Mouse (Mus musculus): ENCODE results near the gene Gpcpd1. TPM values are rescaled to one million over a fixed set of nuclear protein-coding genes. Genes with fewer than 3 reads are reported as not detected.
A peak's percentile ranks its signal among the peaks of the same experiment; 100 is the strongest.

The Gpcpd1 gene
- 41.3 and 47.4 TPM in 2 replicates for polyA plus RNA-seq (2014; fragmentation: Nextera tagmentation; extraction: Ambion mirVana)

GRCm38 (mm10) chr2:132587240-132587779, at the start of gene Gpcpd1:
TSS of gene Gpcpd1 (minus strand) at chr2:132587729.
- H3K27me3 ChIP-seq (ENCODE audit: control insufficient read depth, insufficient read depth, low read length), result no peaks in the 10 kb centered on the region
- ATAC-seq (ENCODE audit: insufficient number of reproducible peaks, insufficient read depth, low FRiP score, low read depth), result no peak
- 90% methylated on average over 7 of the region's 7 CpGs for WGBS

DNA sequence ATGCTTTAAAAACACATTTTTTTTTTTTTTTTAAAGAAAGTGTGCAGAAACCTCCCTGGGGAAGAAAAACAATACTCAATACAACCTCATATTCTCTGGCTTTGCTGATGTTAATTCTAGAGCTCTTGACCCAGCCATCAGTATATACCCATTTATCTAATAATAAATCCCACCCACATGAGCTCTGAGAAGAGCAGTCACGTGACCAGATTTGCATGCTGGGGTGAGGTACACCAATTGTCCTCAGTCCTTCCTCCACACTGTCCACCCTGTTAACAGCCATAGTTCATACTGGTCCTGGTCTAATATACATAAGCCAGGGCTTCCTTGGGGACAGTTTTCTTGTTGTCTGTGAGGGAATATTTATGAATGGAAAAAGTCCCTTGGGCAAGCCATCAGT, 49.0 kb upstream of the Gpcpd1 start:
- H3K4me1 ChIP-seq (ENCODE audit: control insufficient read depth, insufficient read depth, low read length), result no peaks in the 10 kb centered on the region
- whole genome bisulfite sequencing, result 74% methylated on average over 1 of the region's 1 CpGs

More at GRCm38 (mm10) chr2:132587240-132587779, at the start of gene Gpcpd1:
- Histone ChIP-seq H3K9ac (replicated peaks; ENCODE audit: low read depth, low read length) (no peak within 1 kb of the TSS), H3K27ac (ENCODE audit: low read length) (no peak within 1 kb of the TSS), H3K4me2 (replicated peaks; ENCODE audit: low read depth, low read length) (no peak within 1 kb of the TSS), H3K9me3 (ENCODE audit: control insufficient read depth, low read depth, low read length) (no peaks in the 10 kb centered on the region), H3K36me3 (ENCODE audit: control insufficient read depth, insufficient read depth, low read length) (no peaks in the 10 kb centered on the region), H3K4me1 (ENCODE audit: control insufficient read depth, insufficient read depth, low read length) (0 out of 2 replicates have a peak, but pooled peaks cover 2% of the 10 kb centered on the region), H3K4me3 (ENCODE audit: low read depth, low read length) (no peak within 1 kb of the TSS)

DNA sequence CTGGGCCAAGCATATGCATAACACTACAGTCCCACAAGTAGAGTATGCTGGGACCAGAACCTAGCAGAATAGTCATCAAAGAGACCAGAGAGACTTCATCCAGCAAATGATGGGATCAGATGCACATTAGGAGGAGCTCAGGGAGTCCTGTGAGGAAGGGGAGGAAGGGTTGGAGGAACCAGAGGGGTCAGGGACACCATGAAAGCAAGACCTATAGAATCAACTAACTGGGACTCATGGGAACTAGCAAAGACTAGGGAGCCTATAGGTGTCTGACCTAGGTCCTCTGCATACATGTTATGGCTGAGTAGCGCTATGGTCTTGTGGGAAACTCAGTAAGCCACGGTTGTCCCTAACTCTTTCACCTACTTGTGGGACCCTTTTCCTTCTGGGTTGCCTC, 41.1 kb upstream of the Gpcpd1 start:
- ATAC-seq (ENCODE audit: insufficient number of reproducible peaks, insufficient read depth, low FRiP score, low read depth), result no peak

More for the DNA sequence above, 49.0 kb upstream of the Gpcpd1 start:
- Histone ChIP-seq H3K36me3 (ENCODE audit: control insufficient read depth, insufficient read depth, low read length) (no peaks in the 10 kb centered on the region), H3K4me2 (replicated peaks; ENCODE audit: low read depth, low read length) (no peak overlapping the region), H3K9ac (replicated peaks; ENCODE audit: low read depth, low read length) (no peak overlapping the region), H3K9me3 (ENCODE audit: control insufficient read depth, low read depth, low read length) (no peaks in the 10 kb centered on the region), H3K27ac (ENCODE audit: low read length) (no peak overlapping the region), H3K27me3 (ENCODE audit: control insufficient read depth, insufficient read depth, low read length) (no peaks in the 10 kb centered on the region), H3K4me3 (ENCODE audit: low read depth, low read length) (no peak overlapping the region)
- ATAC-seq (ENCODE audit: insufficient number of reproducible peaks, insufficient read depth, low FRiP score, low read depth), result no peak

GRCm38 (mm10) chr2:132623092-132623491, 35.6 kb upstream of the Gpcpd1 start:
- no peak for ATAC-seq (ENCODE audit: insufficient number of reproducible peaks, insufficient read depth, low FRiP score, low read depth)
- 60% methylated on average over 1 of the region's 1 CpGs for WGBS

More for the DNA sequence above, 41.1 kb upstream of the Gpcpd1 start:
- H3K27me3 ChIP-seq (ENCODE audit: control insufficient read depth, insufficient read depth, low read length), result no peaks in the 10 kb centered on the region
- WGBS, result 83% methylated on average over 2 of the region's 2 CpGs
- H3K4me1 ChIP-seq (ENCODE audit: control insufficient read depth, insufficient read depth, low read length), result no peaks in the 10 kb centered on the region
- no peaks in the 10 kb centered on the region for H3K9me3 ChIP-seq (ENCODE audit: control insufficient read depth, low read depth, low read length)
- H3K4me2 ChIP-seq (replicated peaks; ENCODE audit: low read depth, low read length), result no peak overlapping the region
- no peaks in the 10 kb centered on the region for H3K36me3 ChIP-seq (ENCODE audit: control insufficient read depth, insufficient read depth, low read length)
- no peak overlapping the region for H3K4me3 ChIP-seq (ENCODE audit: low read depth, low read length)
- H3K27ac ChIP-seq (ENCODE audit: low read length), result no peak overlapping the region
- H3K9ac ChIP-seq (replicated peaks; ENCODE audit: low read depth, low read length), result no peak overlapping the region

GRCm38 (mm10) chr2:132617693-132618092, 30.2 kb upstream of the Gpcpd1 start:
- Histone ChIP-seq H3K27me3 (ENCODE audit: control insufficient read depth, insufficient read depth, low read length) (no peaks in the 10 kb centered on the region), H3K4me2 (replicated peaks; ENCODE audit: low read depth, low read length) (no peak overlapping the region), H3K9ac (replicated peaks; ENCODE audit: low read depth, low read length) (no peak overlapping the region), H3K27ac (ENCODE audit: low read length) (no peak overlapping the region), H3K4me3 (ENCODE audit: low read depth, low read length) (no peak overlapping the region), H3K36me3 (ENCODE audit: control insufficient read depth, insufficient read depth, low read length) (no peaks in the 10 kb centered on the region), H3K4me1 (ENCODE audit: control insufficient read depth, insufficient read depth, low read length) (no peaks in the 10 kb centered on the region), H3K9me3 (ENCODE audit: control insufficient read depth, low read depth, low read length) (no peaks in the 10 kb centered on the region)
- no peak for ATAC-seq (ENCODE audit: insufficient number of reproducible peaks, insufficient read depth, low FRiP score, low read depth)
- 75% methylated on average over 3 of the region's 3 CpGs for WGBS

More at GRCm38 (mm10) chr2:132623092-132623491, 35.6 kb upstream of the Gpcpd1 start:
- Histone ChIP-seq H3K9ac (replicated peaks; ENCODE audit: low read depth, low read length) (no peak overlapping the region), H3K9me3 (ENCODE audit: control insufficient read depth, low read depth, low read length) (no peaks in the 10 kb centered on the region), H3K4me3 (ENCODE audit: low read depth, low read length) (no peak overlapping the region), H3K27ac (ENCODE audit: low read length) (no peak overlapping the region), H3K27me3 (ENCODE audit: control insufficient read depth, insufficient read depth, low read length) (no peaks in the 10 kb centered on the region), H3K4me1 (ENCODE audit: control insufficient read depth, insufficient read depth, low read length) (no peaks in the 10 kb centered on the region), H3K4me2 (replicated peaks; ENCODE audit: low read depth, low read length) (no peak overlapping the region), H3K36me3 (ENCODE audit: control insufficient read depth, insufficient read depth, low read length) (no peaks in the 10 kb centered on the region)

DNA sequence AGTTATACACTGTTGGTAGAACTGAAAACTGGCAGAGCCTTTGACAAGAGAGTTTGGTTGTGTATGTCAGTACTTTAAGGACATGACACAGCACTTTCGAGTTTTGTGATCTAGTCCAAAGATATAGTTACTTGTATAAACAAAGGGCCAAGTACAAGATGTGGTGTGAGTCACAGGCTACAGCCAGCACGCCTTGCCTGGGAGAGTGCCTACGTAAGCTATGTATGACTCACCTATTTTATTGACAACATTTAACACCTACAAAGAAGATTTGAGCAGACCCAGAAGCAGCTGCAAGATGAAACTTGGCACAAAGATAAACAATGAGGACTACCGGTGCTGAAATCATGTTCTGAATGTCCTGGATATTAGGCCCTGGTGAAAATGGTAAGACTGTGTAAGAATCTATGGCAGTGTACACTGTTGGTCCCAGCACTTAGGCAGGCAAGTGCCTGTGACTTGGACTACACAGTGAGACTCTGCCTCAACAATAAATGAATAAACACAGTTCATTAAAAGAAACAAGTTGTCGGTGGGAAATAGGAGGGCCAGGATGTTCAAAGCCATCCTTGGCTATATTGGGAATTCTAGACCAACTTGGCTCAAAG, 26.2 kb upstream of the Gpcpd1 start:
- Histone ChIP-seq H3K36me3 (ENCODE audit: control insufficient read depth, insufficient read depth, low read length) (no peaks in the 10 kb centered on the region), H3K4me3 (ENCODE audit: low read depth, low read length) (no peak overlapping the region), H3K4me1 (ENCODE audit: control insufficient read depth, insufficient read depth, low read length) (no peaks in the 10 kb centered on the region), H3K9ac (replicated peaks; ENCODE audit: low read depth, low read length) (no peak overlapping the region), H3K27me3 (ENCODE audit: control insufficient read depth, insufficient read depth, low read length) (no peaks in the 10 kb centered on the region), H3K9me3 (ENCODE audit: control insufficient read depth, low read depth, low read length) (no peaks in the 10 kb centered on the region), H3K4me2 (replicated peaks; ENCODE audit: low read depth, low read length) (no peak overlapping the region), H3K27ac (ENCODE audit: low read length) (no peak overlapping the region)
- 28% methylated on average over 5 of the region's 5 CpGs for WGBS
- ATAC-seq (ENCODE audit: insufficient number of reproducible peaks, insufficient read depth, low FRiP score, low read depth), result peak; percentile 69; the same call in 1 of the 2 replicates

DNA sequence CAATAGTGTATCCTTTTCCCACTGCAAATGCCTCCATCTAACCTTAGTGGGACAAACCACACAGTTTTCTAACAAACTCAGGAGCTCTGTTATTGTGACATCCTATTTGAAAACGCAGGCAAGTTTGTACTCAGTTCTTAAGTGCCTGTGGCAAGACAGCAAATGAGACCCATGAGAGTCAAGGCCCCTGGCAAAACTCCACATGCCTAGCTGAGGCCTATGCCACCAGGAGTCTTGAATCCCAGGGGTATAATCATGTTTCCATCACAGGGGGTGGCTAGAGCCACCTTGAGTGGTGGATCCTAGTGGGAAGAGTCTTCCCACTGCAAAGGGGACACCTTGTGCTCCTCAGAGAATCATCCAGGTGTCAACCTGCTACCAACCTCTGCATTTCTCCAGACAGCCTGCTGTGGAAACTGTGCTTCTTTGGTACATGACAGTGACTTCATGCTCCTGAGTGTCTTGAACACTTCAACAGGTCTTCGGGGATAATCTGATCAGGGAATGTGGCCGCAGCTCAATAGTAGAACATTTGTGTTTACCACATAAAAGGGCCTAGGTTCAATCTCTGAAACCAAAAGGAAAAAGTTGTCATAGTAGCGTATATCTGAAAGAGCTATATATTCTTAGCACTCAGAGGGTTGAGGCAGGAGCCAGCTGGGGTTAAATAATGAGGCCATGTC, 24.2 kb upstream of the Gpcpd1 start:
- H3K4me2 ChIP-seq (replicated peaks; ENCODE audit: low read depth, low read length), result no peak overlapping the region
- H3K27me3 ChIP-seq (ENCODE audit: control insufficient read depth, insufficient read depth, low read length), result no peaks in the 10 kb centered on the region

DNA sequence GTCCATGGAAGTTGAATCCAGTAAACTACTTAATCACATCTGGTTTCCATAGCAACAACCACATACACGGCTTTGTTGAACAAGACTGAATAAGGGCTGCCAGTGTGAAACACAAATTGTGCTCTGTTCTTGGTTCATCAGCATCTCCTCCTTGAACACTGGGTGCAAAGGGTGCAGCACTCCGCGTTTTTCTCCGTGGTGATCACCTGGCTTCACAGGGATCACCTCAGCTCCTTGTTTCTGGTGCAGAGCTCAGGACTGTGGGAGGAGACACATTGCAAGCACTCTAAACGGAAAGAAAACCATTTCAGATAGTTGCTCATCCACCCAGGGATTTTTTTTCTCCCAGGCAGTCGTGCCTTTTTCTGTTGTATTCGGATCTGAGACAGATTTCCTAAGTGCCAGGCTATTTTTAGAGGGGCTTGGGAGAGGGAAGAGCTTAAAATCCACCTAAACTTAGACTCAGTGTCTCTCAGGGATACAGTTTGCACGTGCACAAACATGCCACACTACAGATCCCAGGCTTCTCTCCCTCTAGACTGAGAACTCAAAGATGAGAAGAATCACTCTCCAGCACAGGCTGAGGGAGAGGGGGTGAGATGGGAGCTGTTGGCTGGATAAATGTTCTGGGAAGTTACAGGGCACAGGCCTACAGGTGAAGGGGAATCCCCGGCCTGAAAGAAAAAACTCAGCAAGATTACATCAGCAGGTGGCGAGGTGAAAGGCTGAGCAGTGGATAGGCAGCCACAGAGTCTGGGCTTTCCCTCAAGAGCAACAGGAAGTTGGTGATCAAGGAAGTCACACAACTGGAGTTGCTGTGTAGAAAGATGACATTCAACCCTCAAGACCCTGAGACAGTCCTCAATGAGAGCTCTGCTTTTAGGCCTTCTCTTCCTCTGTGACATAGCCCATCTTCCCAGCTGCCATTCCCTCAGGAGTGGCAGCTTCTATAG, 19.9 kb upstream of the Gpcpd1 start:
- H3K27ac ChIP-seq (ENCODE audit: low read length), result no peak overlapping the region
- H3K27me3 ChIP-seq (ENCODE audit: control insufficient read depth, insufficient read depth, low read length), result no peaks in the 10 kb centered on the region
- H3K9me3 ChIP-seq (ENCODE audit: control insufficient read depth, low read depth, low read length), result no peaks in the 10 kb centered on the region
- ATAC-seq (ENCODE audit: insufficient number of reproducible peaks, insufficient read depth, low FRiP score, low read depth), result 0 out of 2 replicates have a peak, but pooled peaks have one; percentile 10
- H3K4me2 ChIP-seq (replicated peaks; ENCODE audit: low read depth, low read length), result no peak overlapping the region
- no peak overlapping the region for H3K4me3 ChIP-seq (ENCODE audit: low read depth, low read length)
- WGBS, result 43% methylated on average over 10 of the region's 10 CpGs
- H3K36me3 ChIP-seq (ENCODE audit: control insufficient read depth, insufficient read depth, low read length), result no peaks in the 10 kb centered on the region
- no peak overlapping the region for H3K9ac ChIP-seq (replicated peaks; ENCODE audit: low read depth, low read length)
- H3K4me1 ChIP-seq (ENCODE audit: control insufficient read depth, insufficient read depth, low read length), result no peaks in the 10 kb centered on the region

More for the DNA sequence above, 24.2 kb upstream of the Gpcpd1 start:
- Histone ChIP-seq H3K9me3 (ENCODE audit: control insufficient read depth, low read depth, low read length) (no peaks in the 10 kb centered on the region), H3K27ac (ENCODE audit: low read length) (no peak overlapping the region), H3K4me1 (ENCODE audit: control insufficient read depth, insufficient read depth, low read length) (no peaks in the 10 kb centered on the region), H3K9ac (replicated peaks; ENCODE audit: low read depth, low read length) (no peak overlapping the region), H3K4me3 (ENCODE audit: low read depth, low read length) (no peak overlapping the region), H3K36me3 (ENCODE audit: control insufficient read depth, insufficient read depth, low read length) (no peaks in the 10 kb centered on the region)
- no peak for ATAC-seq (ENCODE audit: insufficient number of reproducible peaks, insufficient read depth, low FRiP score, low read depth)
- 89% methylated on average over 4 of the region's 4 CpGs for WGBS
